Mouse (Mus musculus): ENCODE results near the gene Gm17490. TPM values are rescaled to one million over a fixed set of nuclear protein-coding genes. Genes with fewer than 3 reads are reported as not detected.
"Not testable (repeated sequence)": the region's sequence is repeated elsewhere in the genome, so short reads cannot be mapped to it uniquely, and the experiment has no call there.

The Gm17490 gene
- polyA plus RNA-seq, 1 experiment from 2014 or later = not detected

DNA sequence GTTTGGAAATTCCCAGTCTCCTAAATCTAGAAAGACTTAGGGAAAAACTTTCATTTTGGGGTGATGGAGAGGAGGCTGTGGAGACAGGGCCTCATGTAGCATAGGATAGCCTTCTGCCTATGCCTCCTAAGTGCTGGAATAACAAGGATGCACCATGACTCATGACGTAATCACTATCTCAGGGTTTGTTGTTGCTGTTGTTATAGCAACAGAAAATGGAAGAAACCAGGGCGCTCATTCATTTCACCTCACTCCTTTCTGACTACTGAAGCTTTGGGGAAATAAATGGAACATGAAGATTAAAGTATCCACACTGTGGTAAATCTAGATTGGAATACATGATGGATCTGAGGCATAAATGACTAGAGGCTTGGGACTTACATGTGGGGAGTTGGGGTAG, 2.3 kb downstream of the Gm17490 start:
- 92% methylated on average over 2 of the region's 2 CpGs for WGBS
- Histone ChIP-seq H3K4me2 (no peak overlapping the region), H3K36me3 (no peaks in the 10 kb centered on the region), H3K27me3 (no peaks in the 10 kb centered on the region), H3K4me1 (replicated peaks) (no peaks in the 10 kb centered on the region), H3K4me3 (replicated peaks) (no peak overlapping the region), H3K27ac (no peak overlapping the region), H3K9ac (replicated peaks) (no peak overlapping the region), H3K9me3 (no peaks in the 10 kb centered on the region)
- ATAC-seq (ENCODE audit: insufficient number of reproducible peaks, insufficient read depth, low FRiP score, low TSS enrichment, low read depth) = no peak

DNA sequence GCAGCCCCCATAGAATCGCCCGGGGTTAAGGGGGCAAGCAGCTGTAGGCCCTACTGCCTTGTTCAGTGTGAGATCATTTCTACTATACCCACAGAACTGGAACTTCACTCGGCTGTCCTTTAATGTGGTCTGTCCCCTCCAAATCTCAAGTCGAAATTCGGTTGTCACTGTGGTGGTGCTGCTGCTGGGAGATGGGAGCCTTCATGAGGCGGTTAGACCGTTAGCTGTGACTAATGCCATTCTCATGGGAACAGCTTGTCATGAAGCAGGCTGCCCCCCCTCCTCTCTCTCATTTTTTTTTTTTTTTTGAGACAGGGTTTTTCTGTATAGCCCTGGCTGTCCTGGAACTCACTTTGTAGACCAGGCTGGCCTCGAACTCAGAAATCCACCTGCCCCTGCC, 2.9 kb downstream of the Gm17490 start:
- no peak overlapping the region for H3K4me2 ChIP-seq
- no peak overlapping the region for H3K9ac ChIP-seq (replicated peaks)
- no peaks in the 10 kb centered on the region for H3K4me1 ChIP-seq (replicated peaks)
- WGBS = 86% methylated on average over 8 of the region's 8 CpGs
- no peaks in the 10 kb centered on the region for H3K9me3 ChIP-seq
- no peak overlapping the region for H3K27ac ChIP-seq
- H3K27me3 ChIP-seq = no peaks in the 10 kb centered on the region
- no peak for ATAC-seq (ENCODE audit: insufficient number of reproducible peaks, insufficient read depth, low FRiP score, low TSS enrichment, low read depth)
- H3K36me3 ChIP-seq = no peaks in the 10 kb centered on the region
- H3K4me3 ChIP-seq (replicated peaks) = no peak overlapping the region

DNA sequence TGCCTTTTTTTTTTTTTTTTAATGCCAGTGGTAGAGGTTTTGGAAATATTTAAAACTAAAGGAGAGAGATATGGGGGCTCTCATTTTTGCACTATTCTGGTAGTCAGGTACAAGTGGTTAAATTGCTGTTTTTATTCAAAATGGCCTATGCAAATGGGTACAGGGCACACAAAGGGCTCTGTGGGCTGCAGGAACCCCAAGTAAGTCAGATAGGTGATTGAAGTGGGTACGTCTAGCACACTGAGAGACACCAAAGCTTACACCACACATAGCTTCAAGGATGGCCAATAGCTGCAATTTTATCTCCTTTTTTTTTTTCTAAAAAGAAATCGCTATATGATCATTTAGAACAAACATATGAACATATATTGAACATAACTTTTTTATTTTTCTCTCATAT, 6.5 kb downstream of the Gm17490 start:
- H3K4me2 ChIP-seq = no peak overlapping the region
- no peaks in the 10 kb centered on the region for H3K36me3 ChIP-seq
- H3K27me3 ChIP-seq = no peaks in the 10 kb centered on the region
- no peak overlapping the region for H3K9ac ChIP-seq (replicated peaks)
- no peak overlapping the region for H3K4me3 ChIP-seq (replicated peaks)
- peaks cover 6% of the 10 kb centered on the region for H3K9me3 ChIP-seq
- 78% methylated on average over 2 of the region's 2 CpGs for WGBS
- H3K27ac ChIP-seq = no peak overlapping the region
- ATAC-seq (ENCODE audit: insufficient number of reproducible peaks, insufficient read depth, low FRiP score, low TSS enrichment, low read depth) = no peak
- no peaks in the 10 kb centered on the region for H3K4me1 ChIP-seq (replicated peaks)

DNA sequence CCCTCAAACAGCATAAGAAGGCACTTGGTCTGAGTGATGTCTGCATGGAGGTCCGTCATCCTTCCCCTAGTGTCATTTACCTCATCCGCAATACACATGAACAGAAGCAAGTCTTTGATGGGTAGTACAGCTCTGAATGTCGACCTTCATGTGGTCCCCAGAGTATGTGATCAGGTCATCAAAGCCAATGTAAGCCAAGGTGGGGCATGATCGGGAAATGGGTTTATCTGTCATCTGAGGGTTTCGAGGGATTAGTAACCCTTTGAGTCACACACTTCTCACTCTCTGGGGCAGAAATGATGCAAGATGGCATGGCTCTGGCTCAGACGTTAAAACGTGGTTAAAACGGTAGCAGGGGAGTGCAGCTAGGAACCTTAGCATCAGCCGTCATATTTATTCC, 9.2 kb downstream of the Gm17490 start:
- H3K9me3 ChIP-seq = peaks cover 6% of the 10 kb centered on the region
- H3K27me3 ChIP-seq = no peaks in the 10 kb centered on the region
- no peak overlapping the region for H3K4me3 ChIP-seq (replicated peaks)
- H3K4me2 ChIP-seq = no peak overlapping the region
- H3K36me3 ChIP-seq = no peaks in the 10 kb centered on the region
- H3K27ac ChIP-seq = no peak overlapping the region
- 89% methylated on average over 9 of the region's 9 CpGs for WGBS
- H3K4me1 ChIP-seq (replicated peaks) = no peaks in the 10 kb centered on the region
- ATAC-seq (ENCODE audit: insufficient number of reproducible peaks, insufficient read depth, low FRiP score, low TSS enrichment, low read depth) = no peak
- H3K9ac ChIP-seq (replicated peaks) = no peak overlapping the region

DNA sequence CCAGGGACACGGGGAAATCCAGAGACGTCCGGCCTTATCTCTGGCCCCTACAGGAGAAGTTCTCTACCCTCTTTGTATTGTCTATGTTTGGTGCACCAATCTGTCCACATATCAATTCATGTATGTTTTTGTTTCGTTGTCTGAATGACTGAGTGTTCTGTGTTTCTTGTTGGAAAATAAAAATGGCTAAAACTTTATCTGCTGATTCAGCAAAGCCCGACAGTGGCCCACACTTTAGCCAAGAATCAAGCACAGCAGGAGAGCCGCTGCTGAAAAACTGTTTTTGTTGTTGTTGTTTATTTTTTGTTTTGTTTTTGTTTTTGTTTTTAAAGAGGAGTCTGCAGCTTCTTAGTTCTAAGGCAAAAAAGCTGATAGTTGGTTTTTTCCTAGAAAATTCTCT, 13.1 kb downstream of the Gm17490 start:
- H3K9me3 ChIP-seq; H3K9ac ChIP-seq (replicated peaks); H3K4me2 ChIP-seq; H3K27me3 ChIP-seq; H3K4me3 ChIP-seq (replicated peaks); H3K27ac ChIP-seq; H3K36me3 ChIP-seq; H3K4me1 ChIP-seq (replicated peaks); ATAC-seq (ENCODE audit: insufficient number of reproducible peaks, insufficient read depth, low FRiP score, low TSS enrichment, low read depth): not testable (repeated sequence)
- 87% methylated on average over 6 of the region's 6 CpGs for WGBS

DNA sequence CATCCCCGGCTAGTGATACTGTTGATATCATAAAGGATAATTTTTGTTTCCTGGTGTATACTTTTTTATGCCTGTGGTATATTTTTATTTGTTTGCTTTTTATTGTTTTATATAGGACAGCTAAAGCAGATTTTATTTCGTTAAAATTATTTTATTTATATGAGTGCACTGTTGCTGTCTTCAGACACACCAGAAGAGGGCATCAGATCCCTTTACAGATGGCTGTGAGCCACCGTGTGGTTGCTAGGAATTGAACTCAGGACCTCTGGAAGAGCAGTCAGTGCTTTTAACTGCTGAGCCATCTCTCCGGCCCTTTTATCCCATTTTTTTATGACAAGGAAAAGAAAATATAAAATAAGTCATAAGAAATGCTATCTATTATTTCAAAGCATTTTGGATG, 19.3 kb downstream of the Gm17490 start:
- H3K9me3 ChIP-seq; ATAC-seq (ENCODE audit: insufficient number of reproducible peaks, insufficient read depth, low FRiP score, low TSS enrichment, low read depth); H3K27me3 ChIP-seq; H3K4me3 ChIP-seq (replicated peaks); H3K36me3 ChIP-seq; H3K9ac ChIP-seq (replicated peaks); H3K4me2 ChIP-seq; H3K4me1 ChIP-seq (replicated peaks); H3K27ac ChIP-seq: not testable (repeated sequence)
- WGBS = 77% methylated on average over 4 of the region's 4 CpGs

DNA sequence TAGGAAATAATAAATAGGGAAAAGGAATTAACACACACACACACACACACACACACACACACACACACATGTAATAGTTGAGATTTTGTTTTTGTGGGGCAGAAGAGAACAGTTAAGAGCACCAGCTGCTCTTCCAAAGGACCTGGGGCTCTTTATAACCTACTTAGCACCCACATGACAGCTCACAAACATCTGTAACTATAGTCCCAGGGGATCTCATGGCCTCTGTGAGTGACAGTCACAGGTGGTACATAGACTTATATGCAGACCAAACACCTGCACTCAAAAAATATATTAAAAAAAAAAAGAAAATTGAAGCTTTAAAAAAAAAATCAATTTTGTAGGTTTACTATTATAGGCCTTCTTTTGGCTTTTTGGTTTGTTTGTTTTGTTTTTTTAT, 21.2 kb downstream of the Gm17490 start:
- no peaks in the 10 kb centered on the region for H3K27me3 ChIP-seq
- no peaks in the 10 kb centered on the region for H3K9me3 ChIP-seq
- H3K4me3 ChIP-seq (replicated peaks) = no peak overlapping the region
- no peak for ATAC-seq (ENCODE audit: insufficient number of reproducible peaks, insufficient read depth, low FRiP score, low TSS enrichment, low read depth)
- H3K4me1 ChIP-seq (replicated peaks) = peaks cover 10% of the 10 kb centered on the region
- no peak overlapping the region for H3K4me2 ChIP-seq
- H3K27ac ChIP-seq = no peak overlapping the region
- H3K36me3 ChIP-seq = peaks cover 9% of the 10 kb centered on the region
- H3K9ac ChIP-seq (replicated peaks) = no peak overlapping the region

DNA sequence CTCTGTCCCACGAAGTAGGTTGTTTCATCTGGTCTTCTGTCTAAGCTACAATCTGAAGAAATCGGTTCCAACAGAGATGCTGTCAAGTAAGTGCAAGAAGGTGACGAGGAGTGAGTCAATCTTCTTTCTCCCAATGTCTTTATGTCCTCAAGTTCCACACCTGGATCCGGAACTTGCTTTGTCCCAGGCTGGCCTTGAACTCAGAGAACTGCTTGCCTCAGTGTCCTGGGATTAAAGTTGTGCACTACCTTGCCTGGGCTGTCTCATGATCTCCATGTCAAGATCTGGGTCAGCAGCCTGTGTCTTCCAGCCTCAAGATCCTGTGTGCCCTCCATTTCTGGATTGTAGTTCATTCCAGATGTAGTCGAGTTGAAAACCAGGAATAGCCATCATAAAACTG, 22.0 kb downstream of the Gm17490 start, which contains the start of gene Rbm17:
Gene Rbm17 (minus strand): TSS at position 101 of the 400 bp plus-strand sequence.
- peaks cover 10% of the 10 kb centered on the region for H3K4me1 ChIP-seq (replicated peaks)
- H3K4me3 ChIP-seq (replicated peaks) = peak within 1 kb of the TSS; percentile 93
- H3K4me2 ChIP-seq = peak within 1 kb of the TSS; percentile 90
- H3K27me3 ChIP-seq = no peaks in the 10 kb centered on the region
- peak within 1 kb of the TSS; percentile 98 for H3K9ac ChIP-seq (replicated peaks)
- no peak for ATAC-seq (ENCODE audit: insufficient number of reproducible peaks, insufficient read depth, low FRiP score, low TSS enrichment, low read depth)
- H3K36me3 ChIP-seq = peaks cover 15% of the 10 kb centered on the region
- 84% methylated on average over 5 of the region's 5 CpGs for WGBS
- H3K27ac ChIP-seq = peak within 1 kb of the TSS; percentile 80
- H3K9me3 ChIP-seq = no peaks in the 10 kb centered on the region

DNA sequence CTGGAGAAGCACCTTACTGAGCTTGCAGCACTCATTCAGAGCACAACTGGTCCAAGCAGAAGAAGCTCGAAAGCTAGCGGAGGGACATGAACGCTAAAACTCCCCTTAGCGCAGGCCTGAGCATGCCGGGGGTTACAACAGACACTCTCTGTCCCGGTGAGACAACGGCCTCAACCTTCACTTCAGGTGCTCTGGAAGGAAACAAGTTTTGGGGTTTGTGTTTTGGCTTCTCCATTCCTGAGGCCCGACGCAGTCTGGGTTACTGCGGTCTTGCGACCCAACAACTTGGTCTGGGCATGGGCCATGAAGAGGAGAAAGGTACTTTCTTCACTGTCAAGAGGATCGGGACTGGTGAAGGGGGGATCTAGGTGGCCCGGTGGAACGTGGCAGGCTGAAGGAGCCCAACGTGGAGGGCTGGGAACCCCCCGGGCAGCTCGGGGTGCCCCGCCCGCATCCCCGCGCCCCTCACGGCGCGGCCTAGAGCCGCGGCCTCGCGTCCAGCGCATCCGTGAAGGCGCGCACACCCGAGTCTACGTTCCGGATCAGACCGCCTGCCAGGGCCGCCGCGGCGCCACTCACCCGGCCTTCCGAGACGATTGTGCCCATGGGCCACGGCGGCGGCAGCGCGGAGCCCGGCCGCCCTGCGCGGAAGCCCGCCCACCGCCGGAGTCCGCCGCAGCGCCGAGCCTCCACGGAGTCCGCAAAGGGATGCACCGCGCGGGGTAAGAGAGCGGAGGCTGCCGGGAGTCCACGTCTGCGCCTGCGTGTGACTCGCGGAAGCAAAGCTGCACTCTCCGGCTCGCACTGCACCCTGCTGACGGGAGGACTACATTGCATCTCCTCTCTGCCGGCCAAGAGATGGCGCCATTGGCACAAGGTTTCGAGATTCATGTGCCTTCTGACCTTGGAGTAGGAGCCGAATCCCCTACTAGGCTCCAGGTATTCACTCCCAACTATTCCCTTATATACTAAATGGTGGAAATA, 23.3 kb downstream of the Gm17490 start:
- under 1% methylated on average over 76 of the region's 78 CpGs for WGBS
- H3K9ac ChIP-seq (replicated peaks) = peak overlapping the region; percentile 98
- ATAC-seq (ENCODE audit: insufficient number of reproducible peaks, insufficient read depth, low FRiP score, low TSS enrichment, low read depth) = peak; percentile 97
- peaks cover 26% of the 10 kb centered on the region for H3K36me3 ChIP-seq
- peak overlapping the region; percentile 93 for H3K4me3 ChIP-seq (replicated peaks)
- H3K9me3 ChIP-seq = no peaks in the 10 kb centered on the region
- peaks cover 10% of the 10 kb centered on the region for H3K4me1 ChIP-seq (replicated peaks)
- H3K27me3 ChIP-seq = no peaks in the 10 kb centered on the region
- H3K4me2 ChIP-seq = peak overlapping the region; percentile 90
- H3K27ac ChIP-seq = peak overlapping the region; percentile 80

DNA sequence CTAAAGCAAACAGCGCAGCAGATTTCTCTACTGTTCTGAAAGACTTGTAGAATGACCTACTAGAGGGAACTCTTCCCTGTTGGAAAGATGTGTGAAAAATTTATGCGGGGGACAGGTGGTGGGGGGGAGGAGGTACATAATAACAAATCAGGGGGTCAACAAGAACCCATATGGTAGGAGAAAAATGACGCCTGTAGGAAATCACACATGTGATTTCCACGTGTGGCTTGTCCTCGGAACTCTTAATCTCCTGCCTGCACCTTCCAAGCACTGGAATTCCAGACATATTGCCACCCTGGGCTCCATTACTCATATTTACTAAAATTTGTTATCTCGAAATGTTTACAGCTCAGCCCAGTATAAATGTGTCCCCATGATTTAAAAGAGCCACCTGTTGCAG, 24.3 kb downstream of the Gm17490 start:
- Histone ChIP-seq H3K4me2 (peak overlapping the region; percentile 90), H3K27ac (no peak overlapping the region), H3K9ac (replicated peaks) (peak overlapping the region; percentile 98), H3K4me1 (replicated peaks) (peaks cover 10% of the 10 kb centered on the region), H3K27me3 (no peaks in the 10 kb centered on the region), H3K36me3 (peaks cover 36% of the 10 kb centered on the region), H3K9me3 (no peaks in the 10 kb centered on the region), H3K4me3 (replicated peaks) (peak overlapping the region; percentile 93)
- WGBS = 67% methylated on average over 6 of the region's 6 CpGs
- ATAC-seq (ENCODE audit: insufficient number of reproducible peaks, insufficient read depth, low FRiP score, low TSS enrichment, low read depth) = no peak

DNA sequence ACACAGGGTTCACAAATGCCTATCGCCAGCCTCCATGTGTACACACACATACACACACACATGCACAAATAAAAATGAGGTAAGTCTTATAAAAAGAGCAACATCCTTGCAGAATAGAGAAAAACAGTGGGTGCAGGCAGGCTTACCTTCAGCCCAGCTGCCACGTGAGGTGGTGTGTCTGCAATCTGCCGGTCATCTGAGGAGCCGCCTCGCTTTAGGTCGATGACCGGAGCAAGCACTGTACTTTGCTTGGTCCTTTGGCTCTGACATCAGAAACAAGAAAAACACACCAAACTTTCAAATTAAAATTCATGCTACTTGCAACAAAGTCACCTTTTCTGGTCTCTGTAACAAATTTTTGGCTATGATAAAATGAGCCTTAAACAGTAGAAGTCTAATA, 28.2 kb downstream of the Gm17490 start:
- Histone ChIP-seq H3K9me3 (no peaks in the 10 kb centered on the region), H3K27ac (no peak overlapping the region), H3K4me3 (replicated peaks) (no peak overlapping the region), H3K9ac (replicated peaks) (no peak overlapping the region), H3K27me3 (no peaks in the 10 kb centered on the region), H3K36me3 (peaks cover 68% of the 10 kb centered on the region), H3K4me1 (replicated peaks) (peaks cover 10% of the 10 kb centered on the region), H3K4me2 (no peak overlapping the region)
- 99% methylated on average over 7 of the region's 7 CpGs for WGBS
- ATAC-seq (ENCODE audit: insufficient number of reproducible peaks, insufficient read depth, low FRiP score, low TSS enrichment, low read depth) = no peak

DNA sequence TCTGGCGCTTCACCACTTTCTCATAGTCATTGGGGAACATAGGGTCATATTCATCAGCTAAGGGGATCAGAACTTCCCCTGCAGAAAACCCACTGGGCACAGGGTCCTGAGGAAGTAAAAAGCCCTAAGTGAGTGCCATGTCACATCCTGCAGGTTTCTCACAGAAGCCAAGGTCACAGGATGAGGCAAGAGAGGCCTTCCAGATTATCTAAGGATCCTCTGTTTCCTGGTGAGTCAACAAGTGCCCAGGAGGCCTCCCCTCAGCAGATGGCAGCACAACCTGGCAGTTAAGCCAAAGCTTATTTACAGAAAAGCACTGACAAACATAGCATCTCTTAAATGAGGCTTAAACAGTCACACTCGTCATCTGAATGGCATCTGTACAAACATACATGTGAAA, 29.4 kb downstream of the Gm17490 start:
- Histone ChIP-seq H3K27me3 (no peaks in the 10 kb centered on the region), H3K4me2 (no peak overlapping the region), H3K27ac (no peak overlapping the region), H3K36me3 (peaks cover 80% of the 10 kb centered on the region), H3K9ac (replicated peaks) (no peak overlapping the region), H3K9me3 (no peaks in the 10 kb centered on the region), H3K4me3 (replicated peaks) (no peak overlapping the region), H3K4me1 (replicated peaks) (peaks cover 4% of the 10 kb centered on the region)
- no peak for ATAC-seq (ENCODE audit: insufficient number of reproducible peaks, insufficient read depth, low FRiP score, low TSS enrichment, low read depth)
- 87% methylated on average over 2 of the region's 2 CpGs for WGBS
